Mouse (Mus musculus) spleen, adult 12 weeks (tissue): Measurements from ENCODE around the gene Slc7a11.

Experiments
- DNase-seq: peaks from one replicate; pipeline ENCODE4 v3.0.0; 2022; ENCODE audit warnings: low spot score

The Slc7a11 gene

DNA sequence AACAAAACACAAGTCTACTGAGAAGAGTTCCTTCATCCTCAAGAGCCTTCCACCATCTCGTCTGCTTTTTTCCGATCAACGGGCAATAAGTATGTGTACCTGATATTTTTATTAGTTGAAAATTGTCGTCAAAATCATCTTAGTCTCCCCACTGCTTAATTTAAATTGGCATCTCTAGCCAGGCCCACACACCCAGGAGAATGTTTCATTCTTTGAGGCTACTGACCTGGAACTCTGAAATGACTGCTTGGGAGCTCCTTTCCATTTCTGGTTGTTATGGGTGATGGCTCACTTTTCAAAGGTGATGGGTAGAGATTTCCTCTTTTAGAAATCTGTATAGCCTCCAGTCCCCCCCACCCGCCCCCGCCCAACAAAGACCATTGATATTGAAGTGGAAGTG is 54.6 kb downstream of the Slc7a11 start:
- DNase-seq = no peak

DNA sequence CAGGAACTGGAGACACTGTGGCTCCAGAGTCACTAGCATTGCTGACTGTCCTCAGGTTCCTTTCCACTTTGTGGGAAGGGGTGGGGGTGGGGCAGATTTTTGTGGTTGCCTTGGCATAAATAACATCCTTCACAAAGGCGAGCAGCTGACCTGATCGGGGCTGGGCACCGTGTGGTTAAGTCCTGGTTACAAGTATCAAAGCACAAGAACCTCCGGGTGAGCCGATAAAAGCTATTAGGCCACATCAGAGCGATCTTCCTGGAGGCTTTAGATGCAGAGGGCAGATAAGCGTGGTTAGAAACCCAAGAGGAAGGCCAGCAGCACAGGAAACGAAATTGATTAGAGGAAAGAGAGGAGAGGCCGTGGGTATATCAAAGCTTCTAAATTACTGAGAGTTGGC is 55.1 kb downstream of the Slc7a11 start:
- DNase-seq = no peak

DNA sequence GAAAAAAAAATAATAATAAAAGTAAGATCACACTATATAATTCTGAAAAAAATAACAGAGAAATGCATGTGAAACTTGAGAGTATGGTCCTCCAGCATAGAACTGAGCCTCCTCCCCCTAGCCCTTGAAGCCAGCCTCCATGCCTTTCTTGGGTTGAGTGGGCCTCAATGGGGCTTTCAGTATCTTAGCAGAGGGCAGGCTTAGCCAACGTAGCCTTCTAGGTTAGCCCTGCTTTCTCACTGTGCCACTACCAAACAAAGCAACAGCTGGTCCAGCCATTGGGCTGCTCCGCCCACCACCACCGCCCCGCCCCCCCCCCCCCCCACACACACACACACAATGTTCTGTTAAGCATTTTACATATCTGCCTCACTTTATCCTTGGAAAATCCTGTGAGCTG is 56.1 kb downstream of the Slc7a11 start:
- no peak for DNase-seq

DNA sequence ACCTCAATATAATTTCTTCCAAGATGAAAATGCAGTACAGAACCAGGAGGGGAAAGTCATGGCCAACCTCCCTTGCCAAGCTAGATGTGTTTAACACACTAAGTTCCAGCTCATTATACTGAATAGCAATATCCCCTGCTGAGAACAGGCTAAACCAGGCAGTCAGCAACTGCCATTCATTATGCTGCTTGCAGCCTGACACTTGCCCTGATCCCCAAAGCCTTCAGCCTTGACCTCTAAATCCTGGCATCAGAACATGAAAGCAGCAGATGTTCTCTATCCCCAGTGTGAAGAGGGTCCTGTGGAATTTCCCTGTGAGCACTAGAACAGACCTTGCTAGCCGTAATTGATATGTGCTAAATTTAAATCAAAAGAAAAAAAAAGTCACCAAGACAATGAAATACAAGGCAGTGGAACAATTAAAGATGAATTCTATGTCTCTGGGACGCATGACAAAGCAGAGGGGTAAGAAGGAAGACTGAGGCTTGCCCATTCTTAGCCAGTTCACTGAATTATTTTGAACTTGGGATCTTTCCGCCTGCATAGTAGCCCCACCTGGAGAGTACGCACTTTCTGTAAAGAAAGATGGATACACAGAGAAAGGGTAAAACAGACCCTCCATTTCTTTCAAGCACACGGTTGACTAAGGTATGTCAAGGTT is 56.7 kb downstream of the Slc7a11 start:
- no peak for DNase-seq

DNA sequence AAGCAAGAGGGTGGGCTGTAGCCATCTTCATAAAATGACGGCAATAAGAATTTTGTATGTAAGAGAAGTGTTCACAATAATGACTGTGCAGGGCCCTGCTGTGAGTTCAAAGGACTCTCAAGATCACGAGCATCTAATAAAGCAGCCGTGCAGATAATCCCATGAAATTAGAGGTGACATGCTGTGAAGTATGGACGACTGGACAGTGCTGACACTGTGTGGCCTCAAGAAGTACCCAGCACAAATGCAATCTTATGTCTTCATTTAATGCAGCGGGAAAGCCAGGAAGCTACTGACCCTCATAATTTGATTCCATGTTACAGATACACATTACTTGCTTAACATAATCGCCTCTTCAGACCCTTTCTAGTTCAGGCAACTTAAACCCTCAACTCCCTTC is 57.3 kb downstream of the Slc7a11 start:
- DNase-seq = no peak

DNA sequence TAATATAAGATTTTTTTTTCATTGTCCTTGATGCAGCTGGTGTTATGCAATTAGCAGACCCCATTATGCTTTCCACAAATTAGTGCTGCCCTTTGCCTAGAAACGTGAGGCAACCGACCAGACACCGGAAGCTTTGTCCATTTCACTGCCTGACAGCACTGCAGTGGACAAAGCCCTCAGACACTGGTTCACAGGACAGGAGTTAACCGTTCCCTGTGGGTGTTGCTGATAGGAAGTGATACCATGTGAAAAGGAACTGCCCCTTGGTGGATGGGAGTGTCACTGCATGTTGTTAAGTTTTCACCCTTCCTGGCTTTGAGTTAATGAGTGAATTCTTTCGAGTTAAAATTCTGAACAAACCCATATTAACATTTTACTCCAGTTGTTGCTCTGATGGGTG is 60.7 kb downstream of the Slc7a11 start:
- no peak for DNase-seq

DNA sequence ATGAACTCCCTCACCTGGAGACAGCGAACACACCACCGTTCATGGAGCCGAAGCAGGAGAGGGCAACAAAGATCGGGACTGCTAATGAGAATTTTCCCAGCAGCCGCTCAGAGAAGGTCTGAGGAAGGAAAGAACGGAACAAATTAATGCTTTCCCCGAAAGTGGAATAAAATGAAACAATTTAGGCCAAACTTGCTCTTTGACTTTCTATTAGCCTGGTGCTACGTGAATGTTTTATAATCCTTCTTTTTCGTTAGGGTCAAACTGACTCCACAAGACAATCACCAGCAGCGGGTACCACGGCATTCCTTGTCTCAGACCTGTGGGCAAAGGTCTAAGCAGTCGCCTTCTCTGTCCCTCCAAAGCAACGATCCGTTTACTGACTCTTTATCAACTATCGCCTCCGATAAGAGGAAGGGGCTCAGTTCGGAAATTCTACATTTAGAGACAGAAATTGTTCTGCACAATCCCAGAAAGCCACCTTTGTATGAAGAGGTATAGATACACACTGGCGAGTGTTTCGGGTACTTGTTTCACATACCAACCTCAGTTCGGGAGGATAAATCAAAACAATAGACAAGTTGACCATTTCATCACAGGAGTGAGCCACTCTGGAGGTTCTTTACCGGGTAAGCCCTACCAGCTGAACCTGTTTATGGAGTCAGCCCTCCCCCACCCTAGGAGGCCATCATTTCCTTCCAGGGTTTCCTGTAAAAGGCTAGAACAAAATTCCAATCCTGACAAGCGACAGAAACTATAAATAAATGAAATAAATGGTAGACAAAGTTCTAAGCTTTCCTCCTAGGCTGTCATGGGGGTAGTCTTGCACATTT is 61.3 kb downstream of the Slc7a11 start:
- no peak for DNase-seq

DNA sequence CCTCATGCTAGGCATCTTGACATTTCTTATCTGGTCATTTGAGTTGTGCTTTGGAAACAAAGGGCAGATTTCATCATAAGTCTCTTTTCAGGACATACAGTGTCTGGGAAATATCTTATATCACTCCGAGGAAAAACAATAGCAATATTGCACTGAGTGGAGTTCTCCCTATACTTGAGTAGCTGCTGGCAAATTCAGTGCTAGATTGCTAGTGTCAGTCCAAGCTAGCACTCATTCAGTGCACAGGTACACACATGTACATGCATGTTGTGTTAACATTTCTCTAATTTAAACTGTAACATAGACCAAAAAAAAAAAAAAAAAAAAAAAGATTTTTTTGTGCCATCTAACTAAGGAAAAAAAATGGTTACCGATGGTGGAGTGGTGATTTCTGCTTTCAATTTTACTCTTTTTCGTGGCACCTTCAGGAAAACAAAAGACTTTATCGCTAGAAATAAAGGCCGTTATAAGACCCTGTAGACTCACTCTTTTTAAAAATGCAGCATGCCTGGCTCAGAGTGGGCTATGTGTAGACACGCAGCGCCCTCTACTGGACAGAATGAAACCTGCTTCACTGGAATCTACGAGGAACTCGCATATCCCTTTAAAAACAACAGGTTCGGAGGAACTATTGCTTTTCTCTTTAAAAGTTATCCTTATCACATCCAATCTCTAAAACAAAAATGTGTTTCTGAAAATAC is 62.1 kb downstream of the Slc7a11 start:
- peak; percentile 23 for DNase-seq

DNA sequence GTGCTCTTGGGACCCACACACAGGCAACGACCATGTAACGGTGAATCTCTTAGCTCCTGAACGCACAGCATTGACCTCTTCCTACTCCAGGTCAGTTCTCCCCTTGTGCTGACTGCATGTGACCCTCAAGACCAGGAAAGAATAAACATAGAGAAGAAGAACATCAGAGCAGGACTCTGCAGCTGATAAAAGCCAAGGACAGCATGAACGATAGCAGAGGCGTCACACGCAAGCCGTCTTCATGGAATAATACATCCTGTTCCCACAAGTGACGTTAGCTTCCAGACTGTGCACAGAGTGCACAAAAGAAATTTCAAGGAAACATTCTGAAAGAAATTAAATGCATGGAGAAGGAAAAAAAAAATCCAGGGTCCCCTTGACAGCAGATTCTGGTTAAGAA is 63.5 kb downstream of the Slc7a11 start:
- no peak for DNase-seq

DNA sequence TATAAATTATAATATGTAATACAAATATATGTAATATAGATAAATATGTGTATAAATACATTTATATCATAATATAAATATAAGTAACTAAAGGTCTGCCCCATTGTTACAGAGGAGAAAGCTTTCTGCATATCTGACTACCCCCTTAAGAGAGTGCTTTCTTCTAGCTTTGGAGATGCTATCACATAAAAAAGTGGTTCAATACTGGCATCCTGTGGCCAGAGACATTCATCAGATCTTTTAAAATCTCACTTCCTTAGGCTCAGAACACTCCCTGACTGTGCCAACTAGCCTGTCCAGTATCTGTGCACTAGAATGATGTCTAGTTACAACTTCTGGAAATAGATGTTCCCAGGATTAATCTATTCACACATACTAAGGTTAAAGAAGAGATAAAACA is 67.9 kb downstream of the Slc7a11 start:
- no peak for DNase-seq

DNA sequence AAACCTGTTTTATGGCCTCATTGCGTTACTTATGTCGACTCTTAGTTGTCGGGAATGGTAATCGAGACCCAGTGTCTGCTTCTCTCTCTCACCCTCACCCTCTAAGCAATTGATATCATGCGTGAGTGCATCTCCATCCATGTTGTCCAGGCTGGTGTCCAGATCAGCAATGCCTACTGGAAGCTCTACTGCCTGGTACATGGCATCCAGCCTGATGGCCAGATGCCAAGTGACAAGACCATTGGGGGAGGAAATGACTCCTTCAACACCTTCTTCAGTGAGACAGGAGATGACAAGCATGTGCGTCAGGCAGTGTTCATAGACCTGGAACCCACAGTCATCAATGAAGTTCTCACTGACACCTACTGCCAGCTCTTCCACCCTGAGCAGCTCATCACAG is 73.6 kb downstream of the Slc7a11 start:
- DNase-seq = no peak

DNA sequence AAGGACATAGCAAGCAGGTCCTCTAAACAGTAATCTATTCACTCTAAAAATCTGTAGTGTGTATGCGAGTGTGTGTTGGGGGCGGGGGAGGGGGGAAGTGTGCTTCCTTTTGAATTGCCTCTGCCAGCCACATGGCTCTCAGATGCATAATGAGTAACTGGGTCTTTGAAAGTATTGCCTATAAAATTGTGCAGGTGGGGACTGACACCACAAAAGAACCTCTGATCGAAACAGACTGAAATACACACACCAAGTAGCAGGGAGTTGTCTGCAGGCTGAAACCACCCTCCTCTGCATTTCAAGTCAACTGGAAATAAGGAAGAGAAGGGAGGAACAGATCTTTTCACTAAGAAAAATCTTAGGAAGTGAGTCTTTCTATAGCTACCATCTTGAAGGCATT is 76.2 kb downstream of the Slc7a11 start:
- DNase-seq = no peak

DNA sequence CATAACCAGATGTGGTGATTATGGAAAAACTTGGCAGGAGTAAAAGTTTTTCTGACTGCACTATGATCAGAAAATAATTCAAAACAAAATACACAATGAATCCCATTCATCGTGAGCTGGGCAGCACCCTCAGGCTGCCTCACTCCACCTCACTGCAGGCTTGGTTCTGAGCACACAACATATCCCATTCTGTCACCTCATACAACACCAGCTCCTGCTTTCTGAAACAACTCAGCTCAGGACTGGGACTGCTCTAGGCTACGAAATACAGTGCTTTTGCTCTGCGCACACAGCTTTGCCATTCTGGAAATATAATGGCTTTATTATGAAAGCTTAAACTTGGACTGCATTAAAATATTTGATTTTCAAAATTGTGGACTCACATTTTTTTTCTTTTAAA is 79.8 kb downstream of the Slc7a11 start:
- DNase-seq = no peak

DNA sequence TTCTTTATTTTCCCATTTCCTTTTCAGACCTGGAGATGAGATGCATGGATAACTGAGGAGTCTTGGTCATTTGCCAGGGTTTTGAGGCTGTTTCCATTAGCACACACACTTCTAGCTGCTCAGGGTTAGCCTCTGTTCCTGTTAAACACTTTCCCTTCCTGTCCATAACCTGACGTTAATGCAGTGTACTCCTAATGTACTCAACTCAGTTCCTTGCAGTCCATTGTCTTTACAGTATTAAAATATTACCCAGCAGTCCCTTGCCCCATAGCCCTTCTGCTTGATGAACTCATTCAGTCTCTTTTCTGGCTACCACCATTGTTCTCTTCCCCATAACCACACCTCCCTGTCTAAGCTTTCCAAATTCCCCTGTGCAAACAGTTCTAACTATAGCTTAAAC is 96.3 kb downstream of the Slc7a11 start:
- DNase-seq = no peak

DNA sequence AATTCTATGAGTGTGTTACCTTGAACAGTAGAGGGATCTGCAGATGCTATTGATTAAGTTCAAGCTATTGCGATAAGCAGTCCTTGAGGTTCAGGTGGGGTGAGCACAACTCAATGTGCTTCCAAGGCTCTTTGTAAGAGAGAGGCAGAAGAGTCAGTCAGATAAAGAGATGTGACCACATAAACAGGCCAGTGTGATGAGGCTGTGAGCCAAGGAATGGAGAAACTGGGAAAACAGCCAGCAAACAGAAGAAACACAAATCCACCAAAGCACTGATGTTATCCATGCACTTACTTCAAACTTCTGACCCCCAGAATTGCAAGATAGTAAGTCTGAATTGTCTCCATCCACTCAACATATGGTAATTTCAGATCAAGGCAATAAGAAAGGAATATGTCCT is 99.0 kb downstream of the Slc7a11 start:
- DNase-seq = no peak

DNA sequence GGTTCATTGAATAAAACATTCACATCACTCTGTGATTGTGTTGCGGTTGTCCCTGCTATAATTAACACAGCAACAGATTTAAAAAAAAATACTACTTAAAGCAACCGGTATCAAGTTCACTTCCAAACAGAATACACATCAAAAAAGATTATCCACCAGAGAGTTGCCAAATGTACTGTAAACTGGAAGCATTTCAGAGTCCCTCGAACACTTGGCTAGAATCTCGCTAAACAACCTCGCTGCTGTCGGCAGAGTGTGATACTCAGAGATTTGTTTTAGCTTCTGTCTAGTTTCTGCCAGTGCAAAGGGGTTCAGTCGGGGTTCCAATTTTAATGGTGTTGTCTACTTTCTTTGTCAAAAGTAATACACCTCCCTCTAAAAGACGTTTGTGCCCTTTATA is 118.9 kb downstream of the Slc7a11 start:
- DNase-seq = no peak

DNA sequence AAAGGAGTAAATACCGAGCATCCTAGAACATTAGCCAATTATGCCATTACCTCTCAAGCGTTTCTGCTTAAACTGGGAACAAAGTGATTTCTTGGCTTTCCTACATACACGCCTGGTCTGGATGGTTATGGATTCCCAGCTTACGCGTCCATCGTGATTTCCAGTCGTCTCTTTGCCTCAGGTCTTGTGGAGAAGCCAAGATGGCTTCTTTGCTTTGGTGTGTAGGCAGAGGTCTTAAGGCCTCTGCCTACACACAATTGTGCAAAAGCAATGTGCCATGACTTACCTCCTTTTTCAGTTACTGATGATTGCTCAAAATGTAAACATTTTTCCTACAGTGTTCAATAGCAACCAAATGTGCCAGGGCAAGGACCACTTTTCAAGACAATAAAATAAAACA is 119.5 kb downstream of the Slc7a11 start:
- no peak for DNase-seq

DNA sequence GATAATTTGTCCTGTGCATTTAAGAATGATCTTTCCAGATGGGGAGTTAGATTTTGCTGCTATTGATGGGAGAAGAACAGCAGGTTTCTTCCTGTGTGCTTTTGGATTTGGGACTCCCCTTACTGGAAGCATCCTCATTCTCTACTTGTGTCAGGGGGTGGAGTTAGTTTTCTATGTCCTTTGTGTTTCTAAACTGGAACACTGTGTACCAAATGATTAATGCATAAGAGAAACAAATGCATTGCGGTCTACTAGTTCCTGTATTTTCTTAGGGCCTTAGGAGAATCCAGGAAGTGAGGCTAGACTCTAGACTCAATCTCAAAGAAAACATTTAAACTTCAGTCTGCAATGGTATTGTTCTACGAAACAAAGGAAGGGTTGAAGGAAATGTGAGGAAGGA is 122.6 kb downstream of the Slc7a11 start:
- DNase-seq = no peak

DNA sequence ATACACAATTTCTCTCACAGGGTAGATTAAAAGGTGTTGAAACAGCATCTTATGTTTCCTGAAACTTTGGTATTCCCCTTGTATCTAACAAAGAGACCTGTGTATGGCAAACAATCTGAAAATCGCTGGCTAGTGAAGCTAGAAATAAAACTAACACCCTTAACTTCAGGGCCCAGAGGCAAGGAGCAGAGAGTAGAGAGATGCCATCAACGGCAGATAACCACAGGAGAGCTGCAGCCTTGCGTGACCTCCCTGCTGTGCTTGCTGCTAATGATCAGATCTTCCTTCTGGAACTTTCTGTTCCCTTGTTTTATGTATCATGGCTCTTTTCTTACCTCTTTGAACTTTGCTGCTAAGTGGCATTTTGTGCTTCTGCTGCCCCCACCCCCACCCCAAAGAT is 125.3 kb downstream of the Slc7a11 start:
- no peak for DNase-seq

DNA sequence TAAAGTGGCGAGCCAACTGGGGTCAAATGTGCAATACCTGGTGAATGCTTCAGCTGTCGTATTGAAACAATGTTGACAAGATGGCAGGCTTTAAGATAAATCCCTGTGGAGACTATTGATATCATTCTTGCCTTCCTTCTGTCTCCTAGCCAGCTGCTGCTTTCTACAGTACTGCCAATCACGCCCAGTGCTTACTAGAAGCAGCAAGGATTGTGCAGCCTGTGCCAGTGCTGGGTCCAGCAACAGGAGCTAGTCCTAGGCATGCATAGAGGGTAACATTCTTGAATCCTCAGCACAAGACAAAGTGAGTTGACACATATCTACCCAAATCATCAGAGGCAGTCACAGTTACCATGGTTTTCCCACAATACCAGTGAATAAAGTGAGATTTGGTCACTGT is 129.6 kb downstream of the Slc7a11 start:
- no peak for DNase-seq

DNA sequence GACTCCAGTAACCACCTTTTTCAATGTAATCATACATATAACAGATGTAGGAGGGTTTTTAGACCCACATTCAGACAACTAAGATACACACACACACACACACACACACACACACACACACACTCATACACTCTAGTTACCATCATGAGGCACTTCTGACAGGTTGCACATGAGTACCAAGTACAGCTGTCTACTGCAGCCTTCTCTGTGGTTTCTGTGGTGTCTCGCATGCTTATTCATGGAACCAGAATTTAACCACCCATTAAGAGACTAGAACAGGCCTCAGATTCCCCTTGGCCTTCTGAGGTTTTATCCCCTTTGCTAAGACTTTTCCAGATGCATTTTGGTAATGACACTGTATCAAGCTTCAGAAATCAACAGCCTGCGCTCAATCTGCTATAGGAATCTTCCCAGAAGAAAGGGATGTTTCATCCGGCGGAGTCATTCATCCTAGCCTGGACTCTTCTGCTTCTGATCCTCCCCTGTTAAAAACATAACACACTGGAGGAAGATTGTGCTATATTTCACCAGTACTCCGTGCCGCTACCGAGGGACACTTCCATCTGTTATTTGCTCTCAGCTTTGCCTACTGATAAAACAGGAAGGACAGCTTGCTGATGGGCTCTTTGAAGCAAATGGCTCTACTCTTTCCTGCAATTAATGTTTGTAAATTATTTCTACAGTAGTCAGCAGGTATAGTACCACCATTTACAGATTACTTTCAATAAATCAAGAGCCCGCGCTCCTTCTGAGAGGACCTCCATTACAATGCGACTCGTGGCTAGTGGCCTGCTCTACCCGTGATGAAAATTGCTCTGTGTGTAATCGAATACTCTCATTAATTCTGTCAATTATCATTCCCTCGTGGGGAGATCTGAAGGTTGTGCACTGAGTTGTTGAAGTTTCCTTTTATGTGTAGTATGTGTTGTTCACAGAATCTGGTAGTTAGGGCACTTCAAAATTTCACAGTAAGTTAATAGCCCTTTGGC is 135.8 kb downstream of the Slc7a11 start:
- DNase-seq = no peak

DNA sequence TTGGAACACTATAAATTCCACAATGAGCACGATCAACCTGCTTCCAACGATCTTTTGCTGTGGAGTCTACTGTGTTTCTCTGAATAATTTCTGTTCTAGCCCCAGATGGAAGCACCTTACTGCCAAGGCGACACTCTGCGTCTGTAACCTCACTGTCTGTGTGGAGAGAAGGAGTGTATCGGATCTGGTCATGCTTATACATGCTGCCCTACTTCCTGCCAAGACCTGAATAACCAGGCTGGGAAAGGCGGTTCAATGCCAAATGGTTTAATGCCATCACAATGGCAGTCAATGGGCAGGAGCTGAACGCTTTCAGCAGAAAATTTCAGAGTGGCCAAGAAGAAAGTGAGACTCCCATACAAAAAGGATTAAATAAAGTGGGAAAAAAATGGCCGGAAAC is 137.1 kb downstream of the Slc7a11 start:
- no peak for DNase-seq
